Mouse (Mus musculus) embryonic facial prominence, embryonic 13.5 days (tissue): Measurements from ENCODE around the gene Trp53i11. TPM values are rescaled to one million over a fixed set of nuclear protein-coding genes. Genes with fewer than 3 reads are reported as not detected.

ENCODE experiments used
- ATAC-seq: fragments of 200-750 bp; cut with Nextera tagmentation; 2 replicates; pipeline ENCODE4 v1.8.0; 2017; ENCODE audit warnings: low read depth; ENCODE audit not compliant: insufficient number of reproducible peaks, insufficient read depth, low FRiP score, low TSS enrichment
- H3K27ac ChIP-seq: fragments of 300-500 bp; sonication (generic); 2 replicates; pipeline ENCODE4 v1.5.1; 2015; ENCODE audit warnings: moderate library complexity, mild to moderate bottlenecking, inconsistent platforms
- H3K27me3 ChIP-seq: fragments of 300-500 bp; sonication (generic); 2 replicates; pipeline ENCODE4 v1.6.1; 2015; ENCODE audit warnings: mild to moderate bottlenecking, inconsistent platforms
- H3K36me3 ChIP-seq: fragments of 300-500 bp; sonication (generic); 2 replicates; pipeline ENCODE4 v1.6.1; 2015; ENCODE audit warnings: mild to moderate bottlenecking, inconsistent platforms
- H3K4me1 ChIP-seq: fragments of 300-500 bp; sonication (generic); 2 replicates; pipeline ENCODE4 v1.6.1; 2015; ENCODE audit warnings: inconsistent platforms
- H3K4me2 ChIP-seq: fragments of 300-500 bp; sonication (generic); 2 replicates; pipeline ENCODE4 v1.6.1; 2015; ENCODE audit warnings: moderate library complexity, mild to moderate bottlenecking, inconsistent platforms
- H3K4me3 ChIP-seq: fragments of 300-500 bp; sonication (generic); 2 replicates; pipeline ENCODE4 v1.5.1; 2015; ENCODE audit warnings: mild to moderate bottlenecking, inconsistent platforms
- H3K9ac ChIP-seq: fragments of 300-500 bp; sonication (generic); 2 replicates; pipeline ENCODE4 v1.6.1; 2015; ENCODE audit warnings: mild to moderate bottlenecking, inconsistent platforms
- H3K9me3 ChIP-seq: fragments of 300-500 bp; sonication (generic); 2 replicates; pipeline ENCODE4 v1.6.1; 2016; ENCODE audit warnings: inconsistent platforms
- WGBS: fragments of 180-500 bp; shearing (Covaris S2); methylation state at CpG from one replicate; pipeline ENCODE4 v1.1.7; 2015; ENCODE audit warnings: mixed read lengths; 5-methylcytosine and 5-hydroxymethylcytosine counted together
- polyA plus RNA-seq: library from polyadenylated mRNA; unstranded; fragments of >200 nt; fragmentation: Nextera tagmentation; extraction: Ambion mirVana; gene quantifications from 2 replicates; pipeline ENCODE4 v1.2.1, GENCODE M21; 2015

The Trp53i11 gene
- polyA plus RNA-seq, 1 experiment from 2014 or later: 27.0 TPM

GRCm38 (mm10) chr2:93249058-93249457 lies 61.7 kb downstream of the Trp53i11 start:
- WGBS: 65% methylated on average over 6 of the region's 6 CpGs
- no peak overlapping the region for H3K27ac ChIP-seq
- no peak for ATAC-seq
- H3K4me3 ChIP-seq: no peak overlapping the region
- no peak overlapping the region for H3K9ac ChIP-seq
- H3K9me3 ChIP-seq: no peaks in the 10 kb centered on the region
- H3K4me2 ChIP-seq: no peak overlapping the region
- H3K27me3 ChIP-seq: no peaks in the 10 kb centered on the region
- H3K4me1 ChIP-seq: peaks cover 34% of the 10 kb centered on the region
- H3K36me3 ChIP-seq: no peaks in the 10 kb centered on the region

- Histone ChIP-seq H3K4me3 (no peak overlapping the region), H3K9me3 (no peaks in the 10 kb centered on the region), H3K4me1 (peaks cover 34% of the 10 kb centered on the region), H3K36me3 (no peaks in the 10 kb centered on the region), H3K27ac (no peak overlapping the region), H3K4me2 (no peak overlapping the region), H3K9ac (no peak overlapping the region), H3K27me3 (no peaks in the 10 kb centered on the region)
- no peak for ATAC-seq
- 81% methylated on average over 7 of the region's 7 CpGs for WGBS
These were observed 63.3 kb downstream of the Trp53i11 start for GRCm38 (mm10) chr2:93250611-93251010.

Other genes with a start within 250 kb of the Trp53i11 start
- 7.8 and 8.7 TPM in 2 replicates for gene Prdm11, start 141.4 kb upstream of the Trp53i11 start, polyA plus RNA-seq
- 17.7 and 20.8 TPM in 2 replicates for gene Tspan18, start 147.0 kb downstream of the Trp53i11 start, polyA plus RNA-seq